Mouse (Mus musculus): ENCODE data around the gene Cga. TPM values are rescaled to one million over a fixed set of nuclear protein-coding genes. Genes with fewer than 3 reads are reported as not detected.

Gene Cga
- not detected for polyA plus RNA-seq (2021)

DNA sequence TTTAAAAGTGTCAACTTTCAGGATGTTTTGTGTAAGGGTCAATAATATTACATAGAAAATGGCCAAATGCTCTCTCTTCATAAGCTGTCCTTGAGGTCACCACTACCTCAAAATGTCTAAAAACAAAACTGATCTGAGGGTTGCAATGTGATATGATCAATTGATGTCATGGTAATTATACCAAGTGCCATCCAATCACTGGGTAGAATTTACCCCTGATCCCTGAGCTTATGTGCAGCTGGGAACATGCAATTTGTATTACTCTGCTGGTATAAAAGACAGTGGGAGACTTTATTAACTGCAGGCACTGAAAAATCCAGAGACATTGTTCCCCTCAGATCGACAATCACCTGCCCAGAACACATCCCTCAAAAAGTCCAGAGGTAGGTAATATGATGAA lies at the start of gene Cga:
Cga (plus strand) TSS at position 301 of the 400 bp plus-strand sequence.
- H3K27me3 ChIP-seq = peaks cover 22% of the 10 kb centered on the region
- ChIA-PET CTCF (no interaction called here), POLR2A (no interaction called here)
- in situ Hi-C loops (cut with MboI; ENCODE audit: low pct_unique_long_range_greater_than_20kb) = no loop called here
- TF ChIP-seq CTCF (IDR thresholded peaks at IDR 0.05) = no peak
- DNase-seq (ENCODE audit: low read depth, low spot score) (no peak), ATAC-seq (no peak)

DNA sequence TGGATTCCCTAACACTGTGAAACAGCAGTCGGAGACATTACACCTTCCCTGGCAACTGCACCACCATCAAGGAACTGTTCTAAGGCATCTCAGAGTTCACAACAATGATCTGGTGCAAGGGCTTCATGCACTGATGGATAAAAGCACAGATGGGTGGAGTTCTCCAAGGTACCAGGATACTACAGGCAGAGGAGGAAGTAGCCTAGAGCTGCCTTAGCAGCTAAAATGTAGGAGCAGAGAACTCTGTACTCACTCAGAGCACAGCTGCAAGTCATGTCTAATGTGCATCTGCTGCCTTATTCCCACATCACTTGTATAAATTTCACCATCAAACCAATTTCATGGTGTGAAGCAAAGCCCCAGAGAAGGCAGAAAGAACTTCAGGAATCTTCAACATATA lies 49.7 kb upstream of the Cga start:
- no peak for TF ChIP-seq CTCF (IDR thresholded peaks at IDR 0.05)
- ATAC-seq (no peak), DNase-seq (ENCODE audit: low read depth, low spot score) (no peak)
- CTCF ChIA-PET = no interaction called here
- POLR2A ChIA-PET = no interaction called here
- in situ Hi-C loops (cut with MboI; ENCODE audit: low pct_unique_long_range_greater_than_20kb) = no loop called here
- H3K27me3 ChIP-seq = no peaks in the 10 kb centered on the region

DNA sequence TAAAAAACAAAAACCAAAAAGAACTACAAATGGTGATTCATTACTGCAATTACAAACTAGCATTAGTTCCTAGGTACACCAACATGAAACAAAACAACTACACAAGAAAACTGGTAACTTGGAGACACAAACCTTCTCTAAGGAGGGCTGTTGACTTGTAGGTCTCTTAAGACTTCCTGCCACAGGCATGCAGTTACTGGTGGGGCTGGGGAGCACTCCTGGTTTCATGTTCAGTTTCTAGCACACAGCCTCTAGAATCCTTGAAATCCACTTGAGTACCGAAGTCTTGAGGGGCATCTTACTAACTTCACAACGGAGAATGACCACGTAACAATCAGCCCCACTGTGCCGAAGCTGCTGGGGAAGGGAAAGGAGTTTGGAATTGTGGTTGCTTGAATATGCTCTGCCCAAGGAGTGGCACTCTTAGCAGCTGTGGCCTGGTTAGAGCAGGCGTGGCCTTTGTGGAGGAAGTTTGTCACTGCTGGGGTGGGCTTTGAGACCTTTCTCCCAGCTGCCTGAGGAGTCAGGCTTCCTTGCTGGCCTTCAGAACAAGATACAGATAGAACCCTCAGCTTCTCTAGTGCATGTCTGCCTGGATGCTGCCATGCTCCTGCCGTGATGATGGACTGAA lies 45.8 kb upstream of the Cga start:
- POLR2A ChIA-PET = interaction anchor here (0.6 kb wide), 1 partner anchor 32 kb away, joined by 4 read pairs; no protein-coding TSS in a partner anchor

DNA sequence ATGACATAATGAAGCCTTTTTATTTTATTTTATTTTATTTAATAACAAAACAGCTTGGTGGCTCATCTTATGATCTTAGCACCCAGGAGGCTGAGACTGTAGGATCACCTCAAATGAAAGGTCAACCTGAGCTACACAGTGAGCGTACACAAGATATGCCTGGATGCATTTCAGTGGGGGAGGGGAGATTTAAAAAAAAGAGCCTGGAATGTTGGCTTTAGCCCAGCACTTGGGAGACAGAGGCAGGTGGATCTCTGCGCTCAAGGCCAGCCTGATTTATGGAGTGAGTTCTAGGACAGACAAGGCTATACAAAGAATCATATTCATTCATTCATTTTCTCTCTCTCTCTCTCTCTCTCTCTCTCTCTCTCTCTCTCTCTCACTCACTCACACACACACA lies 43.4 kb upstream of the Cga start:
- in situ Hi-C loops (cut with MboI; ENCODE audit: low pct_unique_long_range_greater_than_20kb) = no loop called here
- CTCF ChIA-PET = no interaction called here
- no peak for DNase-seq (ENCODE audit: low read depth, low spot score)

More for the DNA sequence above, 45.8 kb upstream of the Cga start:
- ATAC-seq = no peak
- CTCF ChIA-PET = interaction anchor here (0.9 to 1.6 kb wide), 2 partner anchors 11 to 15 kb away, joined by 4 read pairs; no protein-coding TSS in a partner anchor
- H3K27me3 ChIP-seq = no peaks in the 10 kb centered on the region
- no peak for DNase-seq (ENCODE audit: low read depth, low spot score)
- in situ Hi-C loops (cut with MboI; ENCODE audit: low pct_unique_long_range_greater_than_20kb) = no loop called here
- TF ChIP-seq CTCF (IDR thresholded peaks at IDR 0.05) = no peak

DNA sequence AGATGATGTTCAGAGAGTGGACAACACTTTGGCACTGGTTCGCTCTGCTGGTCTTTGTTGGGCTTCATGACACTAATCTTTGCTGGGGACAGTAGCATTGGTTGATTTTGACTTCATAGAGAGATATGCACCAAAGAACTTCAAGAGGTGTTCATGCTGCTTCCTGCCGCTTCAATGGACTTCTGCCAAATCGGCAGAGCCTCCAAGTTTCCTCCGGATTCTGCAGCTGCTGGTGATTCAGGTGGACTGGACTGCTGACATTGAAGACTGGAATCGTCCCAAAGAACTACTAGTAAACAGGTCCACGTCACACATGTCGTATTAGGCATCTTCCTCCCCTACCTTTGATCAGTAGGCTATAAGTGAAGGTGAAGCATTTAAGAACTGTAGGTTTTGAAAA lies 41.5 kb upstream of the Cga start:
- in situ Hi-C loops (cut with MboI; ENCODE audit: low pct_unique_long_range_greater_than_20kb) = no loop called here
- ATAC-seq (no peak), DNase-seq (ENCODE audit: low read depth, low spot score) (no peak)
- TF ChIP-seq CTCF (IDR thresholded peaks at IDR 0.05) = no peak
- CTCF ChIA-PET = no interaction called here
- POLR2A ChIA-PET = no interaction called here
- H3K27me3 ChIP-seq = no peaks in the 10 kb centered on the region

More for the DNA sequence above, 43.4 kb upstream of the Cga start:
- TF ChIP-seq CTCF (IDR thresholded peaks at IDR 0.05) = no peak
- POLR2A ChIA-PET = no interaction called here
- H3K27me3 ChIP-seq = no peaks in the 10 kb centered on the region
- no peak for ATAC-seq

DNA sequence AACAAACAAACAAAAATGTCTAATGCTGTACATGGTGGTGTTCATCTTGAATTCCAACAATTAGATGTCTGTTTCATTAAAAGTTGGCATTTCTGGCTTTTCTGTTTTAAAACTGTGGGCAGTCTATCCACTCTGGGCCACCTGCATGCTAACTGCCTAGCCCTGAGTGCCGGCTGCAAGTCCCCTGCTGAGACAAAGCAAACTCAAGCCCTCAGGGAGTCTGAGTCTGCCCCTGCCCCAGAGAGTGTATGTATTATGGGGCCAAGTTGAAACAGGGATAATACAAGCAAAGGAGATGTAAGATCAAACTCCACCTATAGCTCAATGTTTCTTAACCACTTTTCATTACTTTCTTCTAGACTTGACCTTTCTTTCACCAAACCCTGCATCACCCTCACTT lies 37.6 kb upstream of the Cga start:
- no peak for ATAC-seq
- DNase-seq (ENCODE audit: low read depth, low spot score) = no peak
- POLR2A ChIA-PET = no interaction called here
- CTCF ChIA-PET = no interaction called here
- H3K27me3 ChIP-seq = no peaks in the 10 kb centered on the region
- in situ Hi-C loops (cut with MboI; ENCODE audit: low pct_unique_long_range_greater_than_20kb) = no loop called here
- no peak for TF ChIP-seq CTCF (IDR thresholded peaks at IDR 0.05)

DNA sequence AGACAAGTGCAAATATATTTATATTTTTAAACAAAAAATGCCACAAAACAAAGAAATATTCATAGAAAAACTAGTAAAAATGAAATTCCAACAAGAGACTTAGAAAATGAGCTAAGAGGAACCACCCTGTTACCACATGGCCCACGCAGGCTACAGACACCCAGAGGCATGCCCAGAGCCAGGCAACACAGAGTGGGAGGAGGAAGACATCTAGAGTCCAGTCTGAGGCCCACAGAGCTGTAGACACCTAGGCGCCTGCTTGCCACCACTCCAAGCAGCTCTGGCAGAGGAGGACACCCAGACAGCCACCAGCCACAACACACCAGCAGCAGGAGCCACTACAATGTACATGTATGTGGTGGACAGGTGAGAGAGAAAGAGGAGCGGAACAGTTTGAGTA lies 34.7 kb upstream of the Cga start:
- no peak for ATAC-seq
- no peak for DNase-seq (ENCODE audit: low read depth, low spot score)
- CTCF ChIA-PET = no interaction called here
- no peaks in the 10 kb centered on the region for H3K27me3 ChIP-seq
- in situ Hi-C loops (cut with MboI; ENCODE audit: low pct_unique_long_range_greater_than_20kb) = no loop called here
- POLR2A ChIA-PET = no interaction called here
- no peak for TF ChIP-seq CTCF (IDR thresholded peaks at IDR 0.05)

DNA sequence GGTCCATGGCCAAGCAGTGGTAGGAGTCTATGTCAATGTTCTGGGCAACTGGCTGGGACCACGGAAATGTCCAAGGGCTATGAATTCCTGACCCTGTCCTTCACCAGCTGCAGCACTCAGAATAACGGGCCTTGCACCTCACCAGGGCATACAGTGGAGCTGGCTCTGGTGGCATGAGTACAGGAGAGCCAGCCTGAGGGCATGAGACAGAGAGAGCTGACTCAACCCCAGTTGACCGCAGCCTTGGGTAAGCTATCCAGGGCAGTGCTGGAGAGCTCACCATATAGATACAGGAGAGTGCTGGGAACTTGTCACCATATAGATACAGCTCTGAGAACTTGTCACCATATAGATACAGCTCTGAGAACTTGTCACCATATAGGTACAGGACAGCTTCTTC lies 34.2 kb upstream of the Cga start:
- in situ Hi-C loops (cut with MboI; ENCODE audit: low pct_unique_long_range_greater_than_20kb) = no loop called here
- no peak for TF ChIP-seq CTCF (IDR thresholded peaks at IDR 0.05)
- H3K27me3 ChIP-seq = no peaks in the 10 kb centered on the region
- DNase-seq (ENCODE audit: low read depth, low spot score) (no peak), ATAC-seq (no peak)
- ChIA-PET CTCF (no interaction called here), POLR2A (no interaction called here)

DNA sequence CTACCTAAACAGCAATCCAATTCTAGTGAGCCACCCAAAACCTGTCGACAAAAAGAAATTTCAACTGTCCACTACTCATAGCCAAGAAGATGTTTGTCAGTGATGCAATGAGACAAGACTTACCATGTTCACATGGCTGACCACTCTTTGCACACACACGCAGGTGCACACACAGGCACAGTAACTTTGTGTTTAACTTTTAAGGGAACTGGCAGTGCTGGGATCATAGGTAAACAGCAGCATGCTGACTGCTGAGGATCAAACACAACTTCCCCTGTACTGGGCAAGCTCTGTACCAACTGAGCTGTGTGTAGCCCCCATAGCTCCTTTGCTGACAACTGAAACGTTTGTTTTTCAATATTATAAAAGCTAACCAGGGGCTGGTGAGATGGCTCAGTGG lies 32.1 kb upstream of the Cga start:
- ChIA-PET CTCF (no interaction called here), POLR2A (no interaction called here)
- ATAC-seq = no peak
- in situ Hi-C loops (cut with MboI; ENCODE audit: low pct_unique_long_range_greater_than_20kb) = no loop called here
- no peak for TF ChIP-seq CTCF (IDR thresholded peaks at IDR 0.05)
- DNase-seq (ENCODE audit: low read depth, low spot score) = no peak
- H3K27me3 ChIP-seq = no peaks in the 10 kb centered on the region

DNA sequence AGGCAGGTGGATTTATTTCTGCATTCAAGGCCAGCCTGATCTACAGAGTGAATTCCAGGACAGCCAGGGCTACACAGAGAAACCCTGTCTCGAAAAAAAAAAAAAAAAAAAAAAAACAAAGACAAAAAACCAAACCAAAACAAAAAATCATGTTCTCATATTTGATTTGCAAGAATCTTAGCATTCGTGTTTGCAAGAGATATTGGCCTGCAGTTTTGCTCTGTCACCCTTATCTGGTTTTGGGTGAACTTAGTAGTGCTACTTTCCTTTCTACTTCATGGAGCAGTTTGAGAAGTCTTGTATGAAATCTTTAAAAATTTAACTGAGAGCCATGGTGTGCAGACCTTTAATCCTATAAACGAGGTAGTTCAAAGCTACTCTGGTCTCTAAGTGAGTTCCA lies 23.8 kb upstream of the Cga start:
- TF ChIP-seq CTCF (IDR thresholded peaks at IDR 0.05) = no peak
- H3K27me3 ChIP-seq = no peaks in the 10 kb centered on the region
- DNase-seq (ENCODE audit: low read depth, low spot score) (no peak), ATAC-seq (no peak)
- in situ Hi-C loops (cut with MboI; ENCODE audit: low pct_unique_long_range_greater_than_20kb) = no loop called here
- ChIA-PET POLR2A (no interaction called here), CTCF (no interaction called here)

DNA sequence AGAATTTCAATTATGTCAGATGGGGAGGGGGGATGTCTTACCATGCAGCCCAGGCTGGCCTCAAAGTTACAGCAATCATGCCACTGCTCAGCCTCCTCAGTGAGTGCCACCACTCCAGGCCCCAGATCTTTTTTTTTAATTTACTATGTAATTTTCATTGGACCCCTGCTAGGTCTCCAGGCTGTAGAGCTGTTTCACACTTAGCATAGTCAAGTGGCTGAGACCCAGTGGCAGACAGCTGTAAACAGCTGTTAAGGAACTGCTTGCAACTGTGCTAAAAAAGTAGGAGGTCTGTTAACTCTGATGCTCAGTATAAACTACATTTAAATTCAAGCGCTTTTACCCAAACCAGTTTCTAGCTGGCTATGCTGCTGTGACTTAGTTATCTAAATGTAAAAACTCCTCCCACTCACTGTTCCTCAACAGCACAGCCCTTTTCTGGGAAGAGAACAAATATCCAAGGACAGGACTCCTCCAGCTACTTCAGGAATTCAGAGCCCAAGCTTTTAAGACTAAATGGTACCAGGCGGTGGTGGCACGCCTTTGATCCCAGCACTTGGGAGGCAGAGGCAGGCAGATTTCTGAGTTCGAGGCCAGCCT lies 20.6 kb upstream of the Cga start:
- ATAC-seq (no peak), DNase-seq (ENCODE audit: low read depth, low spot score) (no peak)
- ChIA-PET POLR2A (interaction anchor here (2.0 kb wide), 1 partner anchor 10 kb away, joined by 9 read pairs; the partner anchor contains the start of gene Zfp292), CTCF (no interaction called here)
- TF ChIP-seq CTCF (IDR thresholded peaks at IDR 0.05) = no peak
- no peaks in the 10 kb centered on the region for H3K27me3 ChIP-seq
- in situ Hi-C loops (cut with MboI; ENCODE audit: low pct_unique_long_range_greater_than_20kb) = no loop called here

DNA sequence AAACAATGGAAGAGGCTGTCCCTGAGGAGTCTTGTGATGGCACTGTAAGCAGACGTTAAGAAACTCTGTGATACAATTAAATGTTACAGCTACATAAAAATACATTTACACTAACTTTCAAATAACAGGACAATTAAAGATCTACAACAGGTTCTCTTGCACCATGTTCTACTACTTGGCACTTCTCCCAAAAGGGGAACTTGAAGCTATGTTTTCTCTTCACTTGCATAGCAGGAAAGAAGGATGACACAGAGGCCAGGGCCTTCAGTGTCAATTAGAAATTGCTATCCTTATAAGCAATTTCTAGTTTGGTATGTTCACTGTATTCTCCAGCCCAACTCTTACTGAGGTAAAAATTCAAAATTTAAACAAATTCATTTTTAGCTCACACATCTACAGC lies 19.3 kb upstream of the Cga start:
- ATAC-seq (no peak), DNase-seq (ENCODE audit: low read depth, low spot score) (no peak)
- ChIA-PET POLR2A (interaction anchor here (2.0 kb wide), 1 partner anchor 9 kb away, joined by 9 read pairs; the partner anchor contains the start of gene Zfp292), CTCF (no interaction called here)
- H3K27me3 ChIP-seq = no peaks in the 10 kb centered on the region
- no peak for TF ChIP-seq CTCF (IDR thresholded peaks at IDR 0.05)
- in situ Hi-C loops (cut with MboI; ENCODE audit: low pct_unique_long_range_greater_than_20kb) = no loop called here

All from Patski (cell line).